10 mouse cellular contexts compared by ENCODE assay signal in genomic region chr3:37868454-37868853, GRCm38 (mm10).
A peak's percentile ranks its signal among the peaks of the same experiment; 100 is the strongest.
DNase-seq lines count a peak whose midpoint lies in the region.
"Had no signal": no experiment of that assay in that cellular context is flagged by ENCODE, and none has a peak within 500 bp of the region (broad histone marks: within the 10 kb centered on the region; RNA-seq: fewer than 3 reads in every experiment).

No protein-coding gene starts in this region.

- DNase-seq in adrenal gland, postnatal 10 days = peak; percentile 24
- DNase-seq in adrenal gland, adult 2 months = no peak
- peak; percentile 19 for DNase-seq in kidney, adult 18-20 months
- DNase-seq in kidney, adult 11 months = no peak
- DNase-seq in 3T3-L1 (ENCODE audit: low read depth, low spot score) = peak; percentile 31
- DNase-seq in kidney, postnatal 14 days = peak; percentile 67
- DNase-seq in layer of hippocampus, postnatal 25 days (ENCODE audit: extremely low spot score in 1 of 2, low spot score in 1 of 2) = no peak
- no peak for DNase-seq in urinary bladder, postnatal 25 days (ENCODE audit: low spot score)
- DNase-seq: cerebellum, adult 9-10 months; thymus, adult 18-20 months had no signal

Comparison
In these comparisons a context has a peak if more than half of its experiments do, and no peak if none do; other contexts are left out.
1. DNase-seq: peak in adrenal gland, postnatal 10 days (single experiment), kidney, adult 18-20 months (single experiment), 3T3-L1 (single experiment) and kidney, postnatal 14 days (single experiment); none in adrenal gland, adult 2 months (single experiment), kidney, adult 11 months (single experiment), layer of hippocampus, postnatal 25 days (0 of 2) and urinary bladder, postnatal 25 days (single experiment).